Mouse (Mus musculus) testis, adult 2 months (tissue): ENCODE measurements around the gene Ubxn2a.

ENCODE experiments used
- CTCF ChIP-seq: fragments of 200-500 bp; IDR thresholded peaks from 2 replicates; pipeline ENCODE4 v1.5.1; 2012; ENCODE audit warnings: low read depth, mild to moderate bottlenecking, inconsistent platforms, low read length, moderate library complexity; ENCODE audit not compliant: control insufficient read depth, insufficient read depth, insufficient replicate concordance
- POLR2A ChIP-seq: fragments of 200-500 bp; IDR thresholded peaks from 2 replicates; pipeline ENCODE4 v1.6.1; 2012; ENCODE audit warnings: low read depth, mild to moderate bottlenecking, inconsistent platforms, low read length, moderate library complexity; ENCODE audit not compliant: control insufficient read depth

GRCm38 (mm10) chr12:4875623-4876022 lies 31.9 kb downstream of the Ubxn2a start:
- TF ChIP-seq CTCF, result no peak
- TF ChIP-seq POLR2A, result no peak
